Mouse (Mus musculus): Measurements from ENCODE around the gene Hist1h2ab.

Hist1h2ab gene

GRCm38 (mm10) chr13:23772561-23773313 lies 21.8 kb downstream of the Hist1h2ab start:
- DNase-seq (ENCODE audit: low read depth, low spot score): no peak

- DNase-seq (ENCODE audit: low read depth, low spot score): no peak
These were observed 27.4 kb downstream of the Hist1h2ab start for GRCm38 (mm10) chr13:23778339-23778738.

GRCm38 (mm10) chr13:23779025-23779424 lies 28.1 kb downstream of the Hist1h2ab start:
- DNase-seq (ENCODE audit: low read depth, low spot score): no peak

DNA sequence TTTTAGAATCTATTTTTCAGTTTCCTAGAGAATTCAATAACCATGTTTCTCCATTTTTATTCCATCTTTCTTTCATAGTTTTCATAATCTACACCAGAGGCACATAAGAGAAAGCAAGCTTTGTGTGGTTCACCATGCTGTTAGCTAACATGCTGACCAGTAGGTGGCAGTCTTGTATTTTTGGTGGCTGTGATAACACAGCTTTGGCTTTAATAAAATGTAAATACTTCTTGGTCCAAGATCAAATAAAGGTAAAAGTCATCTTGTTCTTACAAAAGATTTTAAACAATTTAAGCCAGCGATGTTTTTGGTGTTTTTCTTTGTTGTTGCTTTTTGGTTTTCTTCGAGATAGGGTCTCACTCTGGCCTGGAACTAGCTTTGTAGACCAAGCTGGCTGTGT lies 41.6 kb downstream of the Hist1h2ab start:
- peak; percentile 56 for DNase-seq (ENCODE audit: low read depth, low spot score)

GRCm38 (mm10) chr13:23799405-23799804 lies 48.5 kb downstream of the Hist1h2ab start:
- DNase-seq (ENCODE audit: low read depth, low spot score): no peak

All from CD4-positive helper T cell, adult 2 months (primary cell).